ENCODE assay signal across 17 mouse cellular contexts in genomic region chr19:38029292-38029691, GRCm38 (mm10). TPM values are rescaled to one million over a fixed set of nuclear protein-coding genes. Genes with fewer than 3 reads are reported as not detected.
DNase-seq lines count a peak whose midpoint lies in the region; ATAC-seq and TF ChIP-seq lines count a peak whose summit lies in the region.
"Had no signal": no experiment of that assay in that cellular context is flagged by ENCODE, and none has a peak within 500 bp of the region (broad histone marks: within the 10 kb centered on the region; RNA-seq: fewer than 3 reads in every experiment).

No protein-coding gene starts in this region.

- WGBS in kidney, embryonic 16.5 days: 74% methylated on average over 3 of the region's 3 CpGs
- WGBS in lung, adult 2 months: 65% methylated on average over 3 of the region's 3 CpGs
- 50% methylated on average over 3 of the region's 3 CpGs for WGBS in stomach, embryonic 15.5 days

- intact Hi-C loops in gastrocnemius, adult 2 months (cut with DNase I): no loop called here
- intact Hi-C loops in gastrocnemius, postnatal 36 days (cut with DNase I): no loop called here

- no peak overlapping the region; the same call in 1 of the 2 replicates for H3K9ac ChIP-seq in kidney, embryonic 16.5 days (replicated peaks; ENCODE audit: low read length)
- no peak overlapping the region for H3K9ac ChIP-seq in stomach, embryonic 15.5 days
- H3K9ac ChIP-seq: limb, embryonic 15.5 days had no signal

- TF ChIP-seq POLR2A in lung, adult 2 months (IDR thresholded peaks at IDR 0.05; ENCODE audit: borderline replicate concordance, extremely low read depth, low read depth, low read length): no peak

- no peak for TF ChIP-seq CTCF in gastrocnemius, adult 2 months (IDR thresholded peaks at IDR 0.05)
- no peak for TF ChIP-seq CTCF in lung, adult 2 months (IDR thresholded peaks at IDR 0.05; ENCODE audit: insufficient read depth, low read length)

- ATAC-seq in kidney, embryonic 16.5 days (ENCODE audit: low FRiP score, low TSS enrichment): no peak
- no peak for ATAC-seq in stomach, embryonic 15.5 days (ENCODE audit: insufficient read depth, low FRiP score, low read depth)

- peaks cover 66% of the 10 kb centered on the region for H3K4me1 ChIP-seq in kidney, embryonic 16.5 days (ENCODE audit: insufficient read depth, low read length)
- peaks cover 36% of the 10 kb centered on the region for H3K4me1 ChIP-seq in lung, adult 2 months (ENCODE audit: control insufficient read depth, insufficient read depth, low read length)
- H3K4me1 ChIP-seq in stomach, embryonic 15.5 days: peaks cover 64% of the 10 kb centered on the region

- H3K27me3 ChIP-seq in kidney, embryonic 16.5 days (ENCODE audit: insufficient read depth, low read length): no peaks in the 10 kb centered on the region
- no peaks in the 10 kb centered on the region for H3K27me3 ChIP-seq in stomach, embryonic 15.5 days (replicated peaks)
- H3K27me3 ChIP-seq: limb, embryonic 15.5 days had no signal

- DNase-seq in gastrocnemius, adult 2 months: no peak
- no peak for DNase-seq in gastrocnemius, postnatal 36 days
- no peak for DNase-seq in kidney, adult 11 months
- peak; percentile 51 for DNase-seq in lung, postnatal 10 days
- DNase-seq in lung, adult 2 months: no peak
- DNase-seq in urinary bladder, adult 18-20 months (ENCODE audit: low spot score in 2 of 2): no peak
- DNase-seq: adrenal gland, postnatal 10 days; cerebellum, adult 9-10 months; heart, adult 11 months; layer of hippocampus, adult 9-11 months; right cerebral cortex, postnatal 25 days; thymus, postnatal 4 days had no signal

- peak overlapping the region; percentile 21; the same call in 1 of the 2 replicates for H3K4me3 ChIP-seq in gastrocnemius, adult 2 months
- H3K4me3 ChIP-seq in kidney, embryonic 16.5 days (ENCODE audit: low read length): no peak overlapping the region
- H3K4me3 ChIP-seq in lung, adult 2 months (replicated peaks; ENCODE audit: extremely low read depth, low read depth, low read length): no peak overlapping the region
- no peak overlapping the region for H3K4me3 ChIP-seq in stomach, embryonic 15.5 days (replicated peaks)
- H3K4me3 ChIP-seq: hindbrain, embryonic 10.5 days; limb, embryonic 15.5 days; megakaryocyte, embryonic 14.5 days had no signal

- peak overlapping the region; percentile 46 for H3K4me2 ChIP-seq in kidney, embryonic 16.5 days (replicated peaks; ENCODE audit: low read depth, low read length)
- peak overlapping the region; percentile 32 for H3K4me2 ChIP-seq in stomach, embryonic 15.5 days
- H3K4me2 ChIP-seq: limb, embryonic 15.5 days had no signal

- H3K27ac ChIP-seq in gastrocnemius, adult 2 months: peak overlapping the region; percentile 77
- peak overlapping the region; percentile 94 for H3K27ac ChIP-seq in kidney, embryonic 16.5 days (ENCODE audit: low read length)
- H3K27ac ChIP-seq in stomach, embryonic 15.5 days: peak overlapping the region; percentile 84
- H3K27ac ChIP-seq: hindbrain, embryonic 10.5 days; limb, embryonic 15.5 days had no signal

- H3K9me3 ChIP-seq in kidney, embryonic 16.5 days (ENCODE audit: low read length): no peaks in the 10 kb centered on the region
- no peaks in the 10 kb centered on the region for H3K9me3 ChIP-seq in stomach, embryonic 15.5 days
- H3K9me3 ChIP-seq: hindbrain, embryonic 10.5 days; limb, embryonic 15.5 days; megakaryocyte, embryonic 14.5 days had no signal

- H3K36me3 ChIP-seq in kidney, embryonic 16.5 days (ENCODE audit: insufficient read depth, low read length): no peaks in the 10 kb centered on the region
- no peaks in the 10 kb centered on the region for H3K36me3 ChIP-seq in stomach, embryonic 15.5 days
- H3K36me3 ChIP-seq: hindbrain, embryonic 10.5 days; limb, embryonic 15.5 days had no signal

RNA-seq across cellular contexts. Expression of gene Myof, which starts 14.1 kb away (rescaled TPM):
- 1 to 10 TPM; 4.7 to 6.4 TPM for total RNA-seq in gastrocnemius, adult 2 months (2021)
- 1 to 10 TPM; 4.5 to 5.6 TPM for total RNA-seq in gastrocnemius, postnatal 36 days (2021)
- polyA plus RNA-seq in kidney, embryonic 16.5 days (2015; fragmentation: Nextera tagmentation; extraction: Ambion mirVana): 20.9 and 21.0 TPM in 2 replicates
- polyA plus RNA-seq in lung, adult 2 months (2012; rRNA removed): 46.7 and 51.8 TPM in 2 replicates
- polyA plus RNA-seq in stomach, embryonic 15.5 days (2015; fragmentation: Nextera tagmentation; extraction: Ambion mirVana): 14.1 and 15.9 TPM in 2 replicates

RNA-seq across cellular contexts. Expression of gene Cep55, which starts 25.5 kb away (rescaled TPM):
- total RNA-seq in gastrocnemius, adult 2 months (2021): not detected
- under 1 TPM; 0.30 to 0.31 TPM for total RNA-seq in gastrocnemius, postnatal 36 days (2021)
- 28.2 and 30.3 TPM in 2 replicates for polyA plus RNA-seq in kidney, embryonic 16.5 days (2015; fragmentation: Nextera tagmentation; extraction: Ambion mirVana)
- polyA plus RNA-seq in lung, adult 2 months (2012; rRNA removed): 0.38 and 0.40 TPM in 2 replicates
- polyA plus RNA-seq in stomach, embryonic 15.5 days (2015; fragmentation: Nextera tagmentation; extraction: Ambion mirVana): 25.9 and 26.7 TPM in 2 replicates

Comparison
In these comparisons a context has a peak if more than half of its experiments do, and no peak if none do; other contexts are left out.
1. RNA of gene Cep55, which starts 25.5 kb away (polyA plus RNA-seq): 28.2 to 30.3 TPM in kidney, embryonic 16.5 days and 25.9 to 26.7 TPM in stomach, embryonic 15.5 days; 0.38 to 0.40 TPM in lung, adult 2 months; every median in the first group is over 10 times any median in the second.
2. Peak in every context shown above with its lines, with median percentiles within 50 percentile points of each other: H3K27ac ChIP-seq.